Mouse (Mus musculus) cerebellum, adult 8-10 months (tissue): ENCODE data around the gene Lypd5.

Experiments used
- DNase-seq: peaks from one replicate; pipeline ENCODE4 v3.0.0; 2022

The Lypd5 gene

DNA sequence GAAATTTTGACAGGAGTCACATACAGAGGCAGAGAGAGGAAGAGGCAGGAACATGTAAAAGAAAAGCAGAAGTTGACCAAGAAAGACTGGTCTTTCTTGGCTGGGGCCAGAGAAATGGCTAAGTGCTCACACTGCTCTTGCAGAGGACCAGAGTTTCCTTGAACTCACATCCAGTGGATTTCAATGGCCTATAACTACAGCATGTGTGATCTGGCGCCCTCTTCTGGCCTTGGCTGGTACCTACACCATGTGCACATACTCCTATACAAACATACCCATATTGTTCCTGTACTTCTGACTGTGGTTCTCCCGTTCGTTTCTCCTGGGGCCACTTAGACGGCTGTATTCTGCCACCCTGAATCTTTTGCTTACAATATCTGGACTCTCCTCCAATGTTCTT, 12.0 kb downstream of the Lypd5 start:
- no peak for DNase-seq

DNA sequence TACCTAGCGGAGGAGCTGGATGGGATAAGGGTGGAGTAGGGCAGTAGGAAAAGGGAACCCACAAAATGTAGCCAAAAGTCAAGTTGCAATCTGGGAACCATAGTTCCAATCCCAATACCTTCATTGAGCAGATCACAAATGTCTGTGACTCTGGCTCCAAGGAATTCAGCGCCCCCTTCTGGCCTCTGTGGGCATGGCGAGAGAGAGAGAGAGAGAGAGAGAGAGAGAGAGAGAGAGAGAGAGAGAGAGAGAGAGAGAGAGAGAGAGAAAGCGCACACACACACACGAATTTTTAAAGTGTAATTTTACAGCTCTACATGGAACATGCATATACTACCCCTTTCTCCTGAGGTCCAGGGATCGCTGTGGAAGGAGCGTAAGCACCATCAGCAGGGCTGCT, 14.2 kb downstream of the Lypd5 start:
- no peak for DNase-seq

DNA sequence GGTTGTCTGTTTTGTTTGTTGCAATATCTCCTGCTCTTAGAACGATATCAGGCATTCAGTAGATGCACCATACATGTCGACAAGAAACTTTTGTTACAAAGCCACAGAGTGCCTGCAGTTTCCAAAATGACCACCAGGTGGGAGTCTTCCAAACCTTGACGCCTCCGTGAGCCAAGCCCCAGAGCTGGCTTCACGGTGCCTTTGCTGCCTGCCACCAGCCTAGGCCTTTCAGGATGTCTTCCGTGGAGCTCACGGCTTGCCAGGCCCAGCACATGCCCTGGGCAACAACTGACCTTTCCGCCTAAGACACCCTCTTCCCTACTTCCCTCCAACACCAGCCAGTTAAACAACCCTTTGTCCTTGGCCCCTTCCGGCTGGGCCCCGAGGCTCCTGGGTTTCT, 15.8 kb downstream of the Lypd5 start:
- DNase-seq: peak; percentile 83

DNA sequence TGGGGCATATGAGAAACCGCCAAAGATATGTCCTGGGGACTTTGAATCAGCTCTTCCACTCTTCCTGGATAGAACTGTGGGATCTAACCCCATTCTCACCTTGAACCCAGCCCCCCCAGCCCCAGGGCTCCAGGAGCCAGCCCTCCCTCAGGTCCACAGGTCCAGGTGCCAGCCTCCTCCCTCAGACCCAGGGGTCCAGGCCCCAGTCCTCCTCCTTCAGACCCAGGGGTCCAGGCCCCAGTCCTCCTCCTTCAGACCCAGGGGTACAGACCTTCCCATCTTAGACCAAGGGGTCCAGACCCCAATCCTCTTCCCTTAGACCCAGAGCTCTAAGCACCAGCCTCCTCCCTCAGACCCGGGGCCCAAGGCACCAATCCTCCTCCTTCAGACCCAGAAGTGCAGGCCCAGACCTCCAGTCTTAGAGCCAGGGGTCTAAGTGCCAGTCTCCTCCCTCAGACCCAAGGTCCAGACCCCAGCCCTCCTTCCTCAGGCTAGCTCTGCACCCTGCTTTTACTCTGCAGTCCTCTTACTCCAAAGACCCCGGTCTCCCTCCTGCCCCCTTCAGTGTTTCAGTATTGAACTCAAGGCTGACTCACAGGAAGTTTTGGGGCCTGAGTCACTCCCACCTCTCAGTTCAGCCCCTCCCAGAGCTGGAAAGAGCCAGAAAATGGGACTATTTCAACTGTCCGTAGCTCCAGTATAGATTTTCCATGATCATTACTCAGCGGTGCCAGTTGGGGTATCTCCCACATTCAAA, 16.4 kb downstream of the Lypd5 start:
- DNase-seq: no peak

DNA sequence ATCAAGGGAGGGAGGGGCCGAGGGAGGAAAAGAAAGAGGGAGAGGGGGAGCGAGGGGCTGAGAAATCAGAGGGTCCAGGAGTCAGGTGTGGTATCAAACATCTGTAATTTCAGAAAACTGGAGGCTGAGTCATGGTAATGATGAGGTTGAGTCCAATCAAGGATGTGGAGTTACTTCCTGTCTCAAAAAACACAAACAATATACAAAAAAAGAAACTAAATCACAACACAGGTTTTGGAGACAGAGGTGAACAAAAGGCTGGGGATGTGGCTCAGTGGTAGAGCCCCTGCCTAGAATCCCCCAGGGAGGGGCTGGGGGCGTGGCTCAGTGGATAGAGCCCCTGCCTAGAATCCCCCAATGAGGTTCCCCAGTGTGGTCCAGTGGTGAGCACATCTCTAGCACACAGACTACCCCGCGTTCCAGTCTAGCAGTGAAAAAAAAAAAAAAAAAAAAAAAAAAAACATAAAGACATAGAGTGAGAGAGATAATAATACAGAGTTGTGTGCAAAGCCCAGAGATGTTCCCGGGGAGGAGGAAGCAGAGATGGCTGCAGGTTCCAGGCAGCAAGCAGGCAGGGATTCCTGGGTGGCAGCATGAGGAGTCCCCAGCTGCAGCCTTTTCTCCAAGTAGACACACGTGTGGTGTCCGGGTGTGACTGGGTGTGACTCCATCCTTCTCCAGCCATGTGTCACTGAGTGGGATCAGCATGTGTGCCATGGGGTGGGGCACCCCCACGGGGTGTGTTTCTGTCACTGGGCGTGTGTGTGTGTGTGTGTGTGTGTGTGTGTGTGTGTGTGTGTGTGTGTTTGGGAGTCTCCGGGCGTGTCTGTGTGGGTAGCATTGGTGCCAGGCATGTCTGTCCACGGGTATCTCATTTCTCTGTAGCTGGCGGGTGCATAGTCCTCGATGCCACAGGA, 18.0 kb downstream of the Lypd5 start:
- DNase-seq: no peak

DNA sequence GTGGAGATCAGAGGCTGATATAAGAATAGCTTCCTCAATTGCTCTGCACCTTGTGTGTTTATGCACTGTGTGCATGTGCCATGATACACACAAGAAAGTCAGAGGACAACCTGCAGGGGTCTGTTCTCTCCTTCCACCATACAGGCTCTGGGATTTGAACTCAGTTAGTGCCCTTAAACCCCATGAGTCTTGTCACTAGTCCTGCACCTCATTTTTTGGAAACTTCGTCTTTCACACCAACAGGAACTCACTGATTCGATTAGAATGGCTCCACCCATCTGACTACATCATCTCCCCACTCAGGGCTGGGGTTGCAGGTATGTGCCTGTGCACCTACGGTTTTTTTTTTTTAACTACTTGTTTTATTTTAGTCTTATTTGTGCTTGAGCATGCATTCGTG, 19.2 kb downstream of the Lypd5 start:
- no peak for DNase-seq

DNA sequence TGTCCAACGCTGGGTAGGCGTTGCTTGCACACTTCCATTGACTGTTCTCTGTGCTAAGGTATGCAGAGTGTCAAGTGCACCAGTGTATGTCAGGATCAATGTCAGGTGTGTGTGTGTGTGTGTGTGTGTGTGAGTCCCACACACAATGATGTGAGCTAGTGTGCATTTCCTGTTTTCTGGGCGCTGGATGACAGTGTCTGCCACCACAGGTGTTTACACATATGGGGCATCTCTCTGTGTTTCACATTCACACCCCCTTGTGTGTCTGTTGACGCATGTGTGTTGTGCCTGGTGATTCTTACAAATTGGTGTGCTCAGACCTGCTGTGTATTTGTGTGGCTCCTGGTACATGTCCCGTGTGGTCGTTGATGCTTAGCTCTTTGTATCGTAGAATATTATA, 19.9 kb downstream of the Lypd5 start:
- DNase-seq: no peak

DNA sequence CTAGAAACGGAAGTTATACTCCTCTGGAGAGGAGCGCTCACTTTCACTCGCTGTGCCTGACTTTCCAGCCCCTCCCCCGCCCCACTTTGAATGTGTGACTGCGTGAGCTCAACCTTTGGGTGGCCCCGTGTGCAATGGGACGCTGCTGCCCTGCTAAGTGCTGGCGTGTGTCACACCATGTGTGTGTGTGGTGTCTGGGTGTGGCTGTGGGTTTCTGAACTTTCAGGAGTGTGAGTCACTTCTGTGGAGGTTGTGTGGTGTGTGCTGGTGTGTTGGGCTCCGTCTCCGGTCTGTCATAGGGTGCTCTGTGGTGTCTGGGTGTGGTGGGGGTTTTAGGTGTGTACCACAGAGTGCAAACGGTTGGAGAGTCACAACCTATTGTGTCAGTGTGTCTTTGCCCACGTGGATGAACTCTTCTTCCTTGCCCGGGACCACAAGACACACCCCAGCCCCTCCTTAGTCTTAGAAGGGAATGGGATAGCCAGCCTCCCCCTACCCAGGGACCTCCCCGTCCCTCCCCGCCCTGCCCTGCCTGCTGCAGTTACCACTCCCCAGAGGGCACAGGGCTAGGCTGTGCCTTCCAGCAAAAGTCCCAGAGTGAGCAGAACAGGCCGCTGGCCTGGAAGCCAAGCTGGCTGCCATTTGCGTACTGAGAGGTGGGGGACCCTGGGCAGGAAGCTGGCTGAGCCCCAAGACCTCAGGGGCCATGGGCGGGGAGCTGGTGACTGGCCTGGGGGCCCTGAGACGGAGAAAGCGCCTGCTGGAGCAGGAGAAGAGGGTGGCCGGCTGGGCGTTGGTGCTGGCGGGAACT, 20.9 kb downstream of the Lypd5 start, which contains the start of gene Kcnn4:
Gene Kcnn4, plus strand, starts transcription at position 533 of the 811 bp plus-strand sequence.
- DNase-seq: no peak

DNA sequence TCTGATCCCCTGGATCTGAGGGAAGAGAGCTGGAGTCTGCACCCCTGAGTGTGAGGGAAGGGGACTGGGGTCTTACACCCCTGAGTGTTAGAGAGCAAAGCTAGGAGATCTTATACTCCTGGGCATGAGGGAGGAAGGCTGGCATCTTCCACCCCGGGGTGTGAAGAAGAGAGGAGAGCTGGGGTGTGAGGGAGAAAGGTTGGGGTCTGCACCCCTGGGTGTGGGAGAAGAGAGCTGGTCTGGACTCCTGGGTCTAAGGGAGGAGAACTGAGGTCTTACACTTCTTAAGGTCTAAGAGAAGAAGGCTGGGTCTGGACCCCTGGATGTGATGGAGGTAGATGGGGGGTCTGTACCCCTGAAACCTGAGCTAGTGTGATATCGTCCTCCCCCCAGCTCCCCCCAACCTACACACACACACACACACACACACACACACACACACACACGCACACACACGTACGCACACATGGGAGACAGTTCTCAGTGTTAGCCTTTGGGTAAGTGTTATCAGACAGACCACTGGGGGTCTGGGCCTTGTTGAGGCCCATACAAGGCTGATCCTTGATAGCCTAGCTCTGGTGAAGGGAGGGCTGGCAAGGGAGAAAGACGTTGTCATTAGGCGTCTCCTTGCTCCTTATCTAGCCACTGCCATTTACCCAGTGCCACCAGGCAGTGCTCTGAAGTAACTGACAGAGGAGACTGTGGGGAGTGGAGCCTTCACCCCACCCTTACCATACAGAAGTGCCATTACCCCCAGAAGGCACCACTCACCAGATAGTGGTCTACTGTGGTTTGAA, 22.2 kb downstream of the Lypd5 start:
- DNase-seq: no peak

DNA sequence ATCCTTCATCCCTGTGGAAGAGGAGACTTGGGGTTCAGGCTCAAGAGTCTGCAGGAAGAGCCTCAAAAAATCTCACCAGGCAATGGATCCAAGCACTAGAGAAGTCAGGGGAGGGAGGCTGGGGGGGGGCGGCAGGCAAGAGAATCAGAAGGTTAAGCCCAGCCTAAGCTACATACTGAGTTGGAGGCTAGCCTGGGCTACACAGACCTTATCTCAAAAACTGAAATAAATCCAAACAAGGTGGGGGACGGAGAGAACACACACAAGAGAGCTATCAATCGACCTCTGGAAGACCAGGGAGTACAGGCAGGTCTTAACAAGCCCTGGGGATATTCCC, 22.8 kb downstream of the Lypd5 start:
- DNase-seq: no peak

DNA sequence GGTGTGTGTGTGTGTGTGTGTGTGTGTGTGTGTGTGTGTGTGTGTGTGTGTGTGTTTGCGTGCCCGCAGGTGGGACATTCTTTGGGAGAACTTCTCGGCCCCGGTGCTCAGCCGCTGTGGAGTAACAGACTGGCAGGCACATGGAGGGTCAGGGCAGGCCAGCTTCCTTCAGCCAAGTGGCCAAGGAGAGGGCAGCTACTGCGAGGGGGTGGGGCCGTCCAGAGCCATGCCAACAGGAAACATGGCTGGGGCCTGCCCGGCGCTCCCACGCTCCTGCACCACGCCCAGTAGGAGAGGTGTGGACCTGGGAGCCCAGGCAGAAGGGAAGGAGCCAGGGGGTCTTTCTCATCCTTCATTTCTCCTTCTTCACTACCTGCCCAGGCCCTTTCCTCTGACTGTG, 23.3 kb downstream of the Lypd5 start:
- DNase-seq: no peak

DNA sequence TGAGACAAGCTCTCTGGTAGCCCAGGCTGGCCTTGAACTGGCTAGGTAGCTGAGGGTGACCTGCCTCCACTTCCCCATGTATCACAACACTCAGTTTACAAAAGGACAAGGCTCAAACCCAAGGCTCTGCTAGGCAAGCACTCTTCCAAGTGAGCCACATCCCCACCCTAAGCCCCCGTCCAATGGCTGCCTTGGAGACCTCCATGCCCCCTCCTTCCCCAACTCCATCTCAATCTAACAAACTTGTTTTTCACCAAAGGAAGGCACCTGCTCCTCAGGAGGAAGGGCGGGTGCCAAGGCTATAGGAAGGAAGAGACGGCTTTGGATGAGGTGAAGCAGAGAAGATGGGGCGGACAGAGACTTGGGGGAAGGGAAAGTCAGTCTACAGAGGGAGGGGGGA, 23.8 kb downstream of the Lypd5 start:
- DNase-seq: no peak

DNA sequence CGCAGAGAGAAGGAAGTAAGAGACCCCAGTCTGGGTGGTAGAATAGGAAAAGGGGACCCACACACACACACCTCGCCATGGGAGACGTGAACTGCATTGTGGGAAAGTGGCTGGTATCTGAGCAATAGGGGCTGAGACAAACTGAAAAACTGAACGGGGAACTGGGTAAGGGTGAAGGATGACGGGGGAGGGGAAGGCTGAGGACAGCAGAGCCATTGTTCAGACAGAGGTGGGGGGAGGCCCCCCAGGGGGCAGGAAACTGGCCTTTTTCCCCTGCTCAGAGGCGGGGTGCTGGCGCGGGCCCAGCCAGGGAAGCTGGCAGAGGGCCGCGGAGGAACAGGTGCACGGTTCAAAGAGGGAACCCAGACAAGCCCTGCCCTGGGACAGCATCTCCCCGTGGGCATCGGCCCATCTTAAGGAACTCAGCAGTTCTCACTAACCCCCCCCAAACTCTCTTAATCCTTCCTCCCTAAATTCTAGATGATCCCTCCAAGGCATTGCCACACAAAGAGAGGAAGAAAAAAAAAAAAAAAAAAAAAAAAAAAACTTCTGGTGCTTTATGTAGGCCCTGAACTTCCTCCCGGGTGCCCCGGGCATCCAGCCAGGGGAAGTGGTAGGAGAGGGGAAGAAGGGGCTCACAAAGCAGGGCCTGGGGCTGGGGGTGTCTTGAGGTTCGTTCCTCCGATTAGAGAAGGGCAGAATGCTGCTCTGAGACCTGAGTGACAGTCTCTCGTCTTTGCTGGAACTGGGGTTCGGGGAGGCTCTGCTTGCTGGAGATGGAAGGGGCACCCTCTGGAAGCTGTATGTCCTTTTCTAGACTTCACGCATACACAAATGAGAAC, 24.8 kb downstream of the Lypd5 start:
- no peak for DNase-seq

DNA sequence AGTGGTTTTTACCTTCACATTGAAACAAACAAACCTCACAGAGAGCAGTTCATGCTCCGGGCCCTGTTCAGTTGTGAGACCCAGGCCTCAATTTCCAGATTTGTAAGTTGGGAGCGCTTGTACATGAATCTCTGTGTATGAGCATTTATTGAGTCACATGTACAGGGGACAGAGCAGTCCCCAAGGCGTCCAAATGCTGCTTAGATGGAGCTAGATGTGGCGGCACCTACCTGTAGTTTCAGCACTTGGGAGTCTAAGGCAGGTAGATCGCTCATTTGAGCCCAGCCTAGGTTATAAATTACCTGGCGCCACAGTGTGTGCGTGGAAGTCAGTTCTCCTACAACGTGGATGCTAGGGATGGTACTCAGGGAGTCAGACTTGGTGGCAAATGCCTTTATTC, 27.5 kb downstream of the Lypd5 start:
- no peak for DNase-seq

DNA sequence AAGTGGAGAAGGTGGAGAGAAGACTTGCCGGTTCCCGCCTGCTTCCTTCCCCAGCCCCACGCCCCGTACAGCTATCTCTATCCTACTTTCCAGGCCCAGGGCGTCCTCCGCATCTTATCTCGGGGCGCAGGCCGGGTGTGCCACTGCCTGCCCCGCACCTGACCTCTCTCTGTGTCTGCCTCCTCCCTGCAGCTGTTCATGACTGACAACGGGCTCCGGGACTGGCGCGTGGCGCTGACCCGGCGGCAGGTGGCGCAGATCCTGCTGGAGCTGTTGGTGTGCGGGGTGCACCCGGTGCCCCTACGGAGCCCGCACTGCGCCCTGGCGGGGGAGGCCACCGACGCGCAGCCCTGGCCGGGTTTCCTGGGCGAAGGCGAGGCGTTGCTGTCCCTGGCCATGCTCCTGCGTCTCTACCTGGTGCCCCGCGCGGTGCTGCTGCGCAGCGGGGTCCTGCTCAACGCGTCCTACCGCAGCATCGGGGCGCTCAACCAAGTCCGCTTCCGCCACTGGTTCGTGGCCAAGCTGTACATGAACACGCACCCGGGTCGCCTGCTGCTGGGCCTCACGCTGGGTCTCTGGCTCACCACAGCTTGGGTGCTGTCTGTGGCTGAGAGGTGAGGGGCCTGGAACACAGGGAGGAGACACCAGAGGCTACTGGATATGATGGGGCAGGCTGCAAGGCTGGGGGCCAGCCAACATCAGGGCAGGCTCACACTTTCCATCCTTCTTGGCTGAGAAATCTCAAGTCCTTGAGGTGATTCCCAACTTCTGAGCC, 28.3 kb downstream of the Lypd5 start:
- peak; percentile 34 for DNase-seq

DNA sequence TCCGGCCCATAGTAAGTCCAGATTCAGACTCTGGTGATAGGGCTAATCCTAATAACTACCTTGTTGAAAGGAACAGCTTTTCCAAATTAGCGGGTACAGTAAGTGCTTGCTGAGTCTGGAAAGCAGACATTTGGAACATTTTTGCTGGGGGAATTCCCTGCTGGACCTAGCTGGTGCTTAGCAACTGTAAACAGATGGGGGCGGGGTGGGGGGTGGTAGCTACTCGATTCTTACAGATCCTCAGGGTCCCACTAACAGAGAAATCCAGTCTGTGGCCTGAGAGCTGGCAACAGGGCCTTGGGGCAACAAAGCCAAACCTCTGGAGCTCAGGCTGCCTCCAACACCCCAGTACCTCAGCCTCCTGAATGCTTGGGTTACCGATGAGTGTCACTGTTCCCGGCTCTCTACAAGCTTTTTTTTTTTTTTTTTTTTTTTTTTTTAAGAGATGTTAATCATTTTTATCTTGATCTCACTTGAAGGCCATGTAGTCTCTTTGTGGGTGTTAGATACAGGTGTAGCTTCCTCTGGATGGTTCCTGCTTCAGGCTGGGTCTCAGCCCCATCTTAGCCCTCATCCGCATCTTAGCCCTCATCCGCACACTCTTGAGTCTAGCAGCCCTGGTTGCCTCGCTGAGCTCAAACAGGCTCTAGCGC, 29.2 kb downstream of the Lypd5 start:
- DNase-seq: no peak

DNA sequence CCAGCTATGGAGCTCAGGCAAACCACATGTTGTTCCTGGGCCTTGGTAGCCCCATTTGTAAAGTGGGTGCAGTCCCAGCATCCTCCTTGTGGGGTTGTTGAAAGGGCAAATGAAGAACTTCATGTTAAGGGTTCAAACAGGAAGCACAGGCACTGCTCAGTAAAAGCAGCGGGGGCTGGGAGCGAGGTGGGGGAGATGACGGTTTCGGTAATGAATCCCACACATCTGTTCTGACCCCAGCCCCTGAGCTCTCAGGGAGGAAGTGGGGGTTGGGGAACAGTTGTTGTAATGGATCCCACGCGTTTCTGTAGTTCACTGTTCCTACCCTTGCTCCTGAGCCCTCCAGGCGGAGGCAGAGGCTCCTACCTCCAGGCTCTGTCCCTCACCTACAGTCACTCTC, 30.9 kb downstream of the Lypd5 start:
- no peak for DNase-seq

DNA sequence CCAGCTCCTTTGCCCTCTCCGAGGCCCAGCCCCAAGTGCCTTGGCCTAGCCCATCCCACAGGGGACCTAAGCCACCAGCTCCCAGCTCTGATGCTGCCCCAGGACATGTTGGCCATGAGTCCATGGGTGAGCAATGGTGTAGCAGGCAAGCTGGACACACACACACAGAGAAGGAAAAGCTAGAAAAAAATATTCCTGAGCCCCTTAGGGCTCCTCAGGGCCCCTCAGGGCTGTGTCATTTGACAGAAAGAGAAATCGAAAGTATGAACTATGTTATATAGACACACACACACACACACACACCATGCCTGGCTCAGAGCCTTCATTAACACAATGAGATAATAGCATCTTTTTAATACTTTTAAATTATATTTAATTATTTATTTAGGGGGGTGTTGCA, 31.4 kb downstream of the Lypd5 start:
- DNase-seq: no peak

DNA sequence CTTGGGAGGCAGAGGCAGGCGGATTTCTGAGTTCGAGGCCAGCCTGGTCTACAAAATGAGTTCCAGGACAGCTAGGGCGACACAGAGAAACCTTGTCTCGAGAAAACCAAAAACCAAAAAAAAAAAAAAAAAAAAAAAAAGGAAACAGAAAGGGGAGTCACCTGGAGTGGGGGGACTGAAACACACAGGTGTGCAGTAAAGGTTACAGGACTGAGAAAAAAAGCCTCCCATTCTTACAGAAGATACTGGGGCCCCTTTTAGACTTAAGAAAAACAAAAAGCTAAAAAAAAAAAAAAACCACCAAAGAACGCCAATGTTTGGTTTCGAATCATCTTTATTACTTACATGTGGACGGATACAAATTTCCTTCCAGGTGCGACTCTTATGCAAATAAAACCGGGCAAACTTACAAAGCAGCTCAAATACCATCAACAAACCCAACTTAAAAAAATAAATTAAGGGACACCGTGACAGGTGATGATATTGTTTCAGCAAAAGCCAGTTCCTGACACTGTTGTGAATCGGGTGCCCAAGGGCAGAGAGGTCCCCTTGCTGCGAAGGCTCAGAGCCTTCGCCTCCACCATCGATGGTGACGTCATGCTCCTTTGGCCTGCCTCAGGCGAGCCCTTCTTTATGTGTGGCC, 33.9 kb downstream of the Lypd5 start:
- DNase-seq: no peak

DNA sequence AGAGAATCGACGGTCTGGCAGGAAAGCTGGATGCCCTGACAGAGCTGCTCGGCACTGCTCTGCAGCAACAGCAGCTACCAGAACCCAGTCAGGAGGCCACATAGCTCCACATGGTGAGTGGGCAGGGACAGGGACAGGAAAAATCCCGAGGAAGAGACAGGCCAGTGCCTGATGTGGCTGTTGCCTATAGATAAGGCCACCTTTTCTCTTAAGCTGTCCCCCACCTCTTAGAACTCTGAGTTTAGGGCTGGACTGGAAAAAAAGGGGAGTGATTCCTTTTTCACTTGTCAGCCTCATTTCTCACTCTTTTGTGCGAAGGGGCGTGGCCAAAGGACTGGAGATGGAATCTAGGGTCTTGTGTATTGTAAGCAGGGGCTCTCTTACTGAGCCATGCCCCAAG, 35.1 kb downstream of the Lypd5 start:
- no peak for DNase-seq
